Mouse (Mus musculus) lung, postnatal 36 days (tissue): ENCODE data around the gene Zc3h8.
A peak's percentile ranks its signal among the peaks of the same experiment; 100 is the strongest.

Experiments used
- DNase-seq: peaks from one replicate; pipeline ENCODE4 v3.0.0; 2022; ENCODE audit warnings: mixed read lengths

The Zc3h8 gene

GRCm38 (mm10) chr2:128943538-128944528 is at the start of gene Zc3h8:
TSS of gene Zc3h8 (minus strand) at chr2:128944077.
- peak; percentile 97 for DNase-seq

- no peak for DNase-seq
These were observed 40.9 kb upstream of the Zc3h8 start for GRCm38 (mm10) chr2:128984746-128985145.

DNA sequence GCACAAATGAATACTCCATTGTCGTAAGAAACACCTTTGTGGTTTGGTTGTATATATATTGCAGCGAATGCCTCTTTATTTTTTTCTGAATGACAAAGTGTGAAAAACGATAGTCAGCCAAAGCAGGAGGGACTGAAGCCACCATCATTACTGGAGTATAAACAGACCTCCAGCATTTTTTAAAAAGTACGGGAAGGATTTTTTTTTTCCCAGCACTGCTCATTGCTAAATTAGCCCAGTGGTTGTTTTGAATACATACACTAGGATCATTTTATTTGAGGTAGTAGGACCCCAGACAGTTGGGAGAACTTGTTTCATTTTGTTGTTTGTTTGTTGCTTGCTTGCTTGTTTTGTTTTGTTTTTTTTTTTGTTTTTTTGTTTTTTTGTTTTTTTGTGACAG is 31.7 kb upstream of the Zc3h8 start:
- DNase-seq, result no peak

DNA sequence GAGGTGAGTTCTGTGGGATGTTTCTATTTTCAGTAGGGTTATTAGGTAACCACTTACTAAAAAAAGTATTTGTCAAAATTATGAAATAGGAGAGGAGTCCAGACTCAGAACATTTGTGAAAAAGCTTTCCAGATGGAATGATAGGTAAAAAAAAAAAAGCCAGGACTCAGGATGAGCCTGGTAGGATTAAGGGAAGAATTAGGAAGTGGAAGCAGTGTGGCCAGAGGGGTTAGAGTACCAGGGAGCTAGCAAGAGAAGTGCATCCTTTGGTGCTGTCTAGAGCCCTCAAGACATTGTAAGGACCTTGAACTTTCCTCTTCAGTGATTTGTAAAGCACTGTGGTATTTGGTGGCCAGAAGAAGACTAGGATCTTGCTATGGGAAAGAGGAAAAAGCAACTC is 28.4 kb upstream of the Zc3h8 start:
- DNase-seq, result no peak

- no peak for DNase-seq
These were observed 24.7 kb upstream of the Zc3h8 start for GRCm38 (mm10) chr2:128968475-128969083.

DNA sequence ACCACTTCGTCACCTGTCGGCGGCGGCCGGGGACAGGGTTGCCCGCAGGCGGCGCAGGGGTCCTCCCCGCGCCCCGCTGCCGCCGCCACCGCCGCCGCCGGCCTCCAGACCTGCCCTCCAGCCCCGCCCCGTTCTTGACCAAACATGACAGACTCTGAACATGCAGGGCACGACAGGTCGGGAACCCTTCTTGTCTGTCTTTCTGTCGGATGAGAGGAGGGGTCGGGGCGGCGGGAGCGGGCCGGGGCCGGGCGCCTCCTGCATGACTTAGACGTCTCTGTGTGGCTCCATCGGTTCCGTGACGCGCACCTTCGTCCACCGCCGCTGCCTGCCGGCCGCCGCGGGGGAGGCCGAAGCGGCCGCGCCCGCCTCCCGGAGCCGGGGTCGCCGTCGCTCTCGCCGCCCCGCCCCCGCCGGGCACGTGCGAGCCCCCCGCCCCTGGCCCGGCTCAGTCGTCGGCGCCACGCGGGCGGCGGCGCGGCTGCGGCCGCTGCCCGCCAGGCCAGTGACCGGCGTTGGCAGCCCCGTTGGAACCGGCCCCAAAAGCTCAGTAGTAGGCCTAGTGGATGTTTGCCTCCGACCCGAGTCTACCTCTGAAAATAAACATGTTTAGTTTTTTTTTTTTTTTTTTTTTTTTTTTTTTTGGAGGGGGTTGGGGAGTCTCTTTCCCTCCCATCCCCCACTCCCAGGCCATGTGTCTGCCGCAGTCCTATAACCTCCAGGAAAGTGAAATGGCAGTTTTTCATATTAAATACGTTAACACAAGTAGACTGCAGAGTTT is 24.0 kb upstream of the Zc3h8 start, which contains the start of gene Gm10762:
Gene Gm10762, minus strand, starts transcription at position 65 of the 781 bp plus-strand sequence.
- DNase-seq, result peak; percentile 92

DNA sequence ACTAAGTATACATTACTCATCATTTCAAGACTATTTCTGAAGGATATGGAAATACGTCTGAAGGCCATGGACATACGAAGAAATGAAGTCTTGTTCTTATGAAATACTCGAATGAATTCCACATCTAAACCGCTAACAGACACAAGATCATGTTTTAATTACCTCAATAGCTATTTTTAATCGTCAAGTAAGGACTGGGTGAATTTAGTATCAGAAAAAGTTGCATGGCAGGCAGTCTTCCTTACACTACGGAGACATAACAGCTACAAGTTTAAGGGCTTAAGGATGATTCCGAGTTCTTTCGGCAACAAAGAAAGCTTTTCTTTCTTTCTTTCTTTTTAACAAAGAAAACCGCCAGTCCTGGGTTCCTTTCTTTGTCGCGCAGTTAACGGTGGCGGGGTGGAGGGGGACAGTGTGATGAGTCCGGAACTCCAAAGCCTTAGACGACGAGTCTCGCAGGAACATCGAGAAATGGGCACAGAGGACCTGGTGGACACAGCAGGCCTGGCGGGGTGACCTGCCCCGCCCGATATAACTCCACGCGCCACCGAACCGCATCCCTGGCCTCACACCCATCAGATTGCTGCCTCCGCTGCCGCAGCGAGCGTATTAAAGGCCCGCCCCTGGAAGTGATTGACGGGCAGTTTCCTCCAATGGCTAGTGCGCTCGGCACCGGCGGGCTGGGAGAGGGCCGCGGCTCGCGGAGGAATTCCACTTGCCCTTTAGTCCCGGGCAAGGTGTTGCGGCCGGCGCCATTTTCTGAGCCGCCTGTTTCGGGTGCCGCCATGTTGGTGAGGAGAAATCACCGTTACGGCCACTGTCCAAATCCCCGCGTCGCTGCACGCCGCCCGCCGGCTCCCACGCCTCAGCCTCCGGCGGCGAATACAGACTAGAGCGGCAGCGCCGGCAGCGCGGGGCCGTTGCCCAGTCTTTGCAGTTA is 23.0 kb upstream of the Zc3h8 start, which contains the start of gene Zc3h6:
Gene Zc3h6, plus strand, starts transcription at position 762 of the 940 bp plus-strand sequence.
- peak; percentile 99 for DNase-seq

DNA sequence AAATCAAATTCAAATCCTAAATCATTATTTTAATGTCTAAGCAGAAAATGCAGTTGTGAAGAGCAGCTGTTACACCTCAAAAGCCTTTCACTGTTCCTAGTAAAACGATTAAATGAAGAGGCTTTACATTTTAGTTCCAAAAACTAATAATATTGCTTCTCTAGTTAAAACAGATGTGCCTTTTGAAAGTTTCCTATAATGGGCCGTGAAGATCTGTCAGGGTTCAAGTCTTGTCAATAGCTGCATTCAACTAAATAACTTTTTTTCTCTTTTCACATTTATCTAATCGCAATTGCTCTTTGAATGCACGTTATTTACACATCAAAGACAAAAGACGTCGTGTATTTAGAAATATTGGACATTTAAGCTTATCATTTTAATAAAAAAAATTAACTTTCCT is 22.4 kb upstream of the Zc3h8 start:
- DNase-seq, result no peak

DNA sequence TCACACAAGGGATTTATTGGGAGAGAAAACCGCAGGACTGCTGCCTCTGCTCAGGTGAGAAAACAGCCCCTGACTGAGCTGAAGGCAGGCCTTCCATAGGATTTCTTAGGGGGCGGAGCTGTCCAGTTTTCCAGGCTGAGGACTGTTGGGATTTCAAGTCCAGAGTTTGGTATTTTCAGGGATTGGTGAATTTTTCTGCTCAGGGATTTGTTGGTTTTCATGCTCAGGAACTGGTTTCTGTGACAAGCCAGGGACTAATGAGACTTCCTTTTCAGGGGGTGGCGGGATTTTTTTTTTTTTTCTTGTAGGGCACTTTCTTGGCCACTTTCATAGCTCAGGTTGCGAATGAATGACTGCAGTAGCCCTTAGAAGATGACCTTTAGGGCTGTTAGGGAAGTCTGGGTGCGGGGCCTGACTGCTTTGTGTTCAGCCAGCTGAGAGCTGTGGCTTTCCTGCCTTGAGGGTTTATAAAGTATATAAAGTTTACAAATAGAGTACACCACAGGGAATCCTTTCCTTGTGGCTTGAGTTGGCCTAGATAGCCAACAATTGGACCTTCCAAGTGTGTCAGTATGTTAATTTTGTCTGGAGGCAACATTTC is 21.7 kb upstream of the Zc3h8 start:
- DNase-seq, result no peak

- no peak for DNase-seq
These were observed 10.3 kb upstream of the Zc3h8 start for GRCm38 (mm10) chr2:128954186-128954585.

- DNase-seq, result peak; percentile 74
These were observed 4.2 kb upstream of the Zc3h8 start for GRCm38 (mm10) chr2:128947962-128948588.

DNA sequence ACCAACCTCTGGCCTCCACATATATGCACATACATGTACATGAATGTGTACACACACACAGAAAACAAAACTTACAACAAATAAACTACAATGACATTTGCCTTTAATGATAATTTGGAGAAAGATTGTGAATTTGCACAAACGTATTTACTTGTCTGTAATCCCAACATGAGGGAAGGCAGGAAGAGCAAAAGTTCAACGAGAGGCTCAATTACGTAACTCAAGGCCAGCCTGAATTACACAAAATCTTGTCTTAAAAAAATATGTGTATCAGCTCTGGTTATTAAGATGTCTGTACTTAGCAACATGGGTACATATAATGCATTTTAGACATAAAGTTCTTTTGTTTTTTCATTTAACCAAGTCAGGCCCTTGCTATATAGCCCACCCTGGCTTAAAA is 7.6 kb downstream of the Zc3h8 start:
- no peak for DNase-seq

- no peak for DNase-seq
These were observed 13.2 kb downstream of the Zc3h8 start for GRCm38 (mm10) chr2:128930704-128931103.

DNA sequence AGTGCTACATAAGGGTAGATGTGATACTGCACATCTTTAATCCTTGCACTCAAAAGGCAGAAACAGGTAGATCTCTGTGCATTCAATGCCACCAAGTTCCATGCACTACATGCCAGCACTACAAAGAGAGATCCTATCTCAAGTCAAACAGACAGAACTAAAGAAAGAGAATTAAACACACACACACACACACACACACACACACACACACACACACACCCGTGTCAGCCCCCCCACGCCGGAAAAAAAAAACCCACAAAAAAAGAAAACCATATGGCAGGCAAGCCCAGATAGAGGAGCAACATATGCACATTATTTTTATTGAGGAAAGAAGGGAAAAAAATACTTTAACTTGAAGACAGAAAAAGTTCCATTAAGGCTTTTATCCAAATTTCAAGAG is 15.4 kb downstream of the Zc3h8 start:
- DNase-seq, result no peak

GRCm38 (mm10) chr2:128924799-128925198 is 19.1 kb downstream of the Zc3h8 start:
- no peak for DNase-seq

DNA sequence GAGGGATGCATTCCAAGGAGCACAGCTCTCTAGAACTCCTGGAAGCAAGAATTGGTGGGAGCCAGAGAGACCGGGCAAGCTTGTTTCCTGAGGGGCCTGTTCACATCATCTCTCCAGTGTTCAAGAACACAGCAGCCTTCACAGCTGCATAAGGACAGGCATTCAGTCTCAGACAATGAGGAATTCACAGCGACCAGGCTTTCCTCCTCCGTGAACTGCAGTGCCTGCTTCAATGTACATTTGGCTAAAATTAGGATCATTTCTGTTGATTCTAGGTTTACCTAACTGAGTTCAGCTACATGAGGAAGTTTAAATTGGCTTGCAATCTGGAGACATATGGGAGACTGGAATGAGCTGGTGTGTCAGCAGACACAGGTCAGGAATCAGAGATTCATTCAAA is 27.3 kb downstream of the Zc3h8 start:
- DNase-seq, result no peak

GRCm38 (mm10) chr2:128914978-128915377 is 28.9 kb downstream of the Zc3h8 start:
- no peak for DNase-seq

GRCm38 (mm10) chr2:128903661-128904060 is 40.2 kb downstream of the Zc3h8 start:
- no peak for DNase-seq

DNA sequence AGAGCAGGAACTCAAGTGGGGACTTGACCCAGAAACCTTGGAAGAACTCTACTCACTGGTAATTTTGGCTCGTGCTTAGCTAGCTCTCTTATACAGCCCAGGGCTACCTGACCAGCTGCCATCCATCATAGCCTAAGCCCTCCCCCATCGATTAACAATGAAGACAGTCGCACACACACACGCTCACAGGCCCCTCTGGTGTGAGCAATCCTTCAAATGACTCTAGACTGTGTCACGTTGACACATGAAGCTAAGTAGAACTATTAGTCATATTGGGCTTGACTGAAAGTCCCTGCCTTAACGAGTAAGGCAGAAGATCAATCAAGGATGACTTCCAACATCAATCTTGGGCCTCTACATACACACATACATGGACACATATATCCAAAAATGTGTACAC is 41.0 kb downstream of the Zc3h8 start:
- no peak for DNase-seq

- no peak for DNase-seq
These were observed 51.6 kb downstream of the Zc3h8 start for GRCm38 (mm10) chr2:128892180-128892721.
